Mouse (Mus musculus) left cerebral cortex, postnatal 4 days (tissue): ENCODE data around the gene Arid1a. TPM values are rescaled to one million over a fixed set of nuclear protein-coding genes. Genes with fewer than 3 reads are reported as not detected.

Experiments
- microRNA-seq: library from miRNA; unstranded; fragments of <30 nt; microRNA quantifications from one replicate; pipeline ENCODE4 v1.2.0, GENCODE M21; 2022
- total RNA-seq, 2 experiments: library from RNA; stranded (reverse); gene quantifications; 2 replicates each; pipeline ENCODE4 v1.2.3; 2021

The Arid1a gene
- total RNA-seq, 2 experiments from 2014 or later = 114 to 121 TPM

Small RNA genes within 50 kb of the gene (microRNA-seq; reads per million reads assigned to microRNA genes)
- gene Mir7227 = not detected

Other genes starting within 250 kb of the Arid1a start
- under 1 TPM in 1 of 2 experiments, not detected in 1; 0.46 TPM for gene Kdf1, start 237.8 kb downstream of the Arid1a start, total RNA-seq
- 100 to 1,000 TPM; 119 to 121 TPM for gene Nudc, start 210.8 kb downstream of the Arid1a start, total RNA-seq
- gene Nr0b2, start 203.4 kb downstream of the Arid1a start, total RNA-seq = not detected
- 10 to 100 TPM in 1 of 2 experiments, 1 to 10 TPM in 1; 6.2 to 10.0 TPM for gene Gpatch3, start 182.0 kb downstream of the Arid1a start, total RNA-seq
- gene Gpn2, start 172.4 kb downstream of the Arid1a start, total RNA-seq = 10 to 100 TPM; 11.2 to 14.6 TPM
- 1 to 10 TPM; 1.9 to 2.2 TPM for gene Sfn, start 154.6 kb downstream of the Arid1a start, total RNA-seq
- 10 to 100 TPM; 37.1 to 37.8 TPM for gene Zdhhc18, start 106.6 kb downstream of the Arid1a start, total RNA-seq
- 10 to 100 TPM; 11.5 to 12.8 TPM for gene Pigv, start 84.1 kb downstream of the Arid1a start, total RNA-seq
- 10 to 100 TPM; 16.8 to 18.7 TPM for gene Rps6ka1, start 131.0 kb upstream of the Arid1a start, total RNA-seq
- 100 to 1,000 TPM; 274 to 291 TPM for gene Hmgn2, start 211.9 kb upstream of the Arid1a start, total RNA-seq
- 10 to 100 TPM; 49.1 to 57.1 TPM for gene Dhdds, start 244.1 kb upstream of the Arid1a start, total RNA-seq